Mouse (Mus musculus): ENCODE data around the gene Lamtor4. TPM values are rescaled to one million over a fixed set of nuclear protein-coding genes. Genes with fewer than 3 reads are reported as not detected.

The Lamtor4 gene
- polyA plus RNA-seq, 1 experiment from 2014 or later = 87.0 TPM

DNA sequence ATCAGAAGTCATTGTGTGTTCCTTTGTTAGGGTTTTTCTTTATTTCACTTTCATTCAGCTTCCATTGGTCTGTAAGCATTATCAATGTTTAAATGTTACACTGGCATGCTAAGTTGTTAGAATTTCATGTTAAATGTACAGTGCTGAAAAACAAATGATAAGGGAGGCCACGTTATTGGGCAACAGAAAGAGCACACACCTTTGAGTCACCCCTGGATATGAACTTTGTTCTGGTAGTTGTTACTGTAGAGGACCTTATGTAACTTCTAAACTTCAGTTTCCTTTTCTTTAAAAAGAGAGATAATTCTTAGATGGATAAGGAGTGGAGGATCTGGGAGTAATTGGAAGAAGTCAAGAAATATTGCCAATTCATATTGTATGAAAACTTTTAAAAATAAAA, 36.4 kb downstream of the Lamtor4 start:
- ATAC-seq (replicated peaks; ENCODE audit: low FRiP score, low read depth) = no peak
- Histone ChIP-seq H3K27me3 (ENCODE audit: insufficient read depth, low read length) (no peaks in the 10 kb centered on the region), H3K27ac (no peak overlapping the region), H3K9ac (ENCODE audit: low read depth, low read length) (no peak overlapping the region), H3K4me2 (ENCODE audit: low read length) (no peak overlapping the region), H3K36me3 (ENCODE audit: insufficient read depth, low read length) (no peaks in the 10 kb centered on the region), H3K9me3 (replicated peaks; ENCODE audit: low read length) (no peaks in the 10 kb centered on the region), H3K4me3 (replicated peaks; ENCODE audit: low read depth, low read length) (no peak overlapping the region), H3K4me1 (replicated peaks; ENCODE audit: insufficient read depth, low read length) (no peaks in the 10 kb centered on the region)
- WGBS = 80% methylated on average over 1 of the region's 1 CpGs
- TF ChIP-seq CTCF (IDR thresholded peaks at IDR 0.05; ENCODE audit: low read depth) = no peak
- DNase-seq (ENCODE audit: low spot score) = no peak

DNA sequence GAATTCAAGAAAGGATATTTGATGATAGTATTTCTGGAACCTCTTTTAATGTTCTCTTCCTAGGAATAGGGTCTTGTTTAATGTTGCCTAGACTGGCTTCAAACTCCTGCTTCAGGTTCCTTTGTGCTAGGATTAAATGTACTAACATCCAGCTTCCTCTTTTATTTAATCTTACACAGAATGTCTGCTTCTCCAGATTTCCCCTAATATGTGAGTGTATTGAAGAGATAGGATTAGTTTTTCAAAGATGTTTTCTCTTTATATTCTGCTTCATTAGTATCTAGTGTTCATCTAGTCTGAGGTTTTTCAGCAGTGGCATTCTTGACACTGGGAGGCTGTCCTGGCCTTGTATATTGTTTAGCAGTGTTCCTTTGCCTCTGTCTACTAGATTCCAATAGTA, 38.9 kb downstream of the Lamtor4 start:
- DNase-seq (ENCODE audit: low spot score) (no peak), ATAC-seq (replicated peaks; ENCODE audit: low FRiP score, low read depth) (no peak)
- Histone ChIP-seq H3K36me3 (ENCODE audit: insufficient read depth, low read length) (no peaks in the 10 kb centered on the region), H3K27me3 (ENCODE audit: insufficient read depth, low read length) (no peaks in the 10 kb centered on the region), H3K4me1 (replicated peaks; ENCODE audit: insufficient read depth, low read length) (no peaks in the 10 kb centered on the region), H3K27ac (no peak overlapping the region), H3K9me3 (replicated peaks; ENCODE audit: low read length) (no peaks in the 10 kb centered on the region), H3K4me2 (ENCODE audit: low read length) (no peak overlapping the region), H3K4me3 (replicated peaks; ENCODE audit: low read depth, low read length) (no peak overlapping the region), H3K9ac (ENCODE audit: low read depth, low read length) (no peak overlapping the region)
- TF ChIP-seq CTCF (IDR thresholded peaks at IDR 0.05; ENCODE audit: low read depth) = no peak

GRCm38 (mm10) chr5:138299613-138300012, 44.3 kb downstream of the Lamtor4 start:
- no peak overlapping the region for H3K9ac ChIP-seq (ENCODE audit: low read depth, low read length)
- no peaks in the 10 kb centered on the region for H3K27me3 ChIP-seq (ENCODE audit: insufficient read depth, low read length)
- H3K36me3 ChIP-seq (ENCODE audit: insufficient read depth, low read length) = no peaks in the 10 kb centered on the region
- 81% methylated on average over 2 of the region's 2 CpGs for WGBS
- H3K9me3 ChIP-seq (replicated peaks; ENCODE audit: low read length) = no peaks in the 10 kb centered on the region
- H3K4me1 ChIP-seq (replicated peaks; ENCODE audit: insufficient read depth, low read length) = no peaks in the 10 kb centered on the region
- no peak overlapping the region for H3K4me3 ChIP-seq (replicated peaks; ENCODE audit: low read depth, low read length)
- no peak for TF ChIP-seq CTCF (IDR thresholded peaks at IDR 0.05; ENCODE audit: low read depth)
- H3K4me2 ChIP-seq (ENCODE audit: low read length) = no peak overlapping the region
- DNase-seq (ENCODE audit: low spot score) (no peak), ATAC-seq (replicated peaks; ENCODE audit: low FRiP score, low read depth) (no peak)
- no peak overlapping the region for H3K27ac ChIP-seq

Other genes starting within 250 kb of the Lamtor4 start
- not detected in 2 replicates for gene Smok3a, start 234.2 kb upstream of the Lamtor4 start, polyA plus RNA-seq (2015; fragmentation: Nextera tagmentation; extraction: Ambion mirVana)
- gene Smok3b, start 234.1 kb upstream of the Lamtor4 start, polyA plus RNA-seq (2015; fragmentation: Nextera tagmentation; extraction: Ambion mirVana) = not detected in 2 replicates
- gene Smok3c, start 202.3 kb upstream of the Lamtor4 start, polyA plus RNA-seq (2015; fragmentation: Nextera tagmentation; extraction: Ambion mirVana) = not detected in 2 replicates
- gene Zkscan1, start 170.4 kb upstream of the Lamtor4 start, polyA plus RNA-seq (2015; fragmentation: Nextera tagmentation; extraction: Ambion mirVana) = 17.2 and 17.8 TPM in 2 replicates
- gene Zscan21, start 138.6 kb upstream of the Lamtor4 start, polyA plus RNA-seq (2015; fragmentation: Nextera tagmentation; extraction: Ambion mirVana) = 45.3 and 49.6 TPM in 2 replicates
- gene Zfp113, start 99.7 kb upstream of the Lamtor4 start, polyA plus RNA-seq (2015; fragmentation: Nextera tagmentation; extraction: Ambion mirVana) = 13.2 and 16.8 TPM in 2 replicates
- gene Cops6, start 94.4 kb upstream of the Lamtor4 start, polyA plus RNA-seq (2015; fragmentation: Nextera tagmentation; extraction: Ambion mirVana) = 240 and 262 TPM in 2 replicates
- 13.0 and 13.1 TPM in 2 replicates for gene Ap4m1, start 83.5 kb upstream of the Lamtor4 start, polyA plus RNA-seq (2015; fragmentation: Nextera tagmentation; extraction: Ambion mirVana)
- 119 and 136 TPM in 2 replicates for gene Mcm7, start 83.1 kb upstream of the Lamtor4 start, polyA plus RNA-seq (2015; fragmentation: Nextera tagmentation; extraction: Ambion mirVana)
- 49.8 and 54.8 TPM in 2 replicates for gene Taf6, start 68.0 kb upstream of the Lamtor4 start, polyA plus RNA-seq (2015; fragmentation: Nextera tagmentation; extraction: Ambion mirVana)
- gene Cnpy4, start 68.0 kb upstream of the Lamtor4 start, polyA plus RNA-seq (2015; fragmentation: Nextera tagmentation; extraction: Ambion mirVana) = 42.2 and 43.9 TPM in 2 replicates
- gene Mblac1, start 61.2 kb upstream of the Lamtor4 start, polyA plus RNA-seq (2015; fragmentation: Nextera tagmentation; extraction: Ambion mirVana) = 11.4 and 12.8 TPM in 2 replicates
- 0.22 and 0.36 TPM in 2 replicates for gene Nxpe5, start 29.6 kb upstream of the Lamtor4 start, polyA plus RNA-seq (2015; fragmentation: Nextera tagmentation; extraction: Ambion mirVana)
- gene BC037034, start 8.6 kb downstream of the Lamtor4 start, polyA plus RNA-seq (2015; fragmentation: Nextera tagmentation; extraction: Ambion mirVana) = 3.2 and 4.3 TPM in 2 replicates
- gene Gal3st4, start 17.4 kb downstream of the Lamtor4 start, polyA plus RNA-seq (2015; fragmentation: Nextera tagmentation; extraction: Ambion mirVana) = 0.86 and 1.5 TPM in 2 replicates
- 0.06 and 0.16 TPM in 2 replicates for gene Gm43720, start 24.5 kb downstream of the Lamtor4 start, polyA plus RNA-seq (2015; fragmentation: Nextera tagmentation; extraction: Ambion mirVana)
- gene Gpc2, start 24.5 kb downstream of the Lamtor4 start, polyA plus RNA-seq (2015; fragmentation: Nextera tagmentation; extraction: Ambion mirVana) = 8.1 and 9.1 TPM in 2 replicates
- 1.7 and 1.8 TPM in 2 replicates for gene Stag3, start 24.8 kb downstream of the Lamtor4 start, polyA plus RNA-seq (2015; fragmentation: Nextera tagmentation; extraction: Ambion mirVana)
- 0.13 TPM in 1 of 2 replicates, not detected in the other for gene Pvrig, start 86.5 kb downstream of the Lamtor4 start, polyA plus RNA-seq (2015; fragmentation: Nextera tagmentation; extraction: Ambion mirVana)
- gene Zfp157, start 186.0 kb downstream of the Lamtor4 start, polyA plus RNA-seq (2015; fragmentation: Nextera tagmentation; extraction: Ambion mirVana) = 24.0 and 25.3 TPM in 2 replicates

Data from kidney, postnatal 0 days (tissue).